Mouse (Mus musculus) kidney, embryonic 14.5 days (tissue): ENCODE data around the gene Dhh. TPM values are rescaled to one million over a fixed set of nuclear protein-coding genes. Genes with fewer than 3 reads are reported as not detected.

Source experiments
- ATAC-seq: fragments of 200-750 bp; cut with Nextera tagmentation; 2 replicates; pipeline ENCODE4 v1.8.0; 2017; ENCODE audit warnings: moderate number of reproducible peaks, mild to moderate bottlenecking, moderate TSS enrichment, moderate library complexity; ENCODE audit not compliant: low FRiP score, low TSS enrichment
- H3K27ac ChIP-seq: fragments of 300-500 bp; sonication (generic); 2 replicates; pipeline ENCODE4 v1.5.1; 2014; ENCODE audit warnings: low read depth, mild to moderate bottlenecking, low read length, moderate library complexity, mixed read lengths
- H3K27me3 ChIP-seq: fragments of 300-500 bp; sonication (generic); 2 replicates; pipeline ENCODE4 v1.6.1; 2014; ENCODE audit warnings: mild to moderate bottlenecking, low read length; ENCODE audit not compliant: control insufficient read depth, insufficient read depth
- H3K36me3 ChIP-seq: fragments of 300-500 bp; sonication (generic); 2 replicates; pipeline ENCODE4 v1.6.1; 2014; ENCODE audit warnings: low read length, mixed read lengths; ENCODE audit not compliant: control insufficient read depth, insufficient read depth
- H3K4me1 ChIP-seq: fragments of 300-500 bp; sonication (generic); 2 replicates; pipeline ENCODE4 v1.6.1; 2014; ENCODE audit warnings: low read length, mixed read lengths; ENCODE audit not compliant: control insufficient read depth, insufficient read depth
- H3K4me2 ChIP-seq: fragments of 300-500 bp; sonication (generic); replicated peaks from 2 replicates; pipeline ENCODE4 v1.6.1; 2014; ENCODE audit warnings: low read depth, mild to moderate bottlenecking, low read length
- H3K4me3 ChIP-seq: fragments of 300-500 bp; sonication (generic); 2 replicates; pipeline ENCODE4 v1.5.1; 2014; ENCODE audit warnings: mild to moderate bottlenecking, low read length
- H3K9ac ChIP-seq: fragments of 300-500 bp; sonication (generic); 2 replicates; pipeline ENCODE4 v1.6.1; 2014; ENCODE audit warnings: low read depth, mild to moderate bottlenecking, low read length, moderate library complexity
- H3K9me3 ChIP-seq: fragments of 300-500 bp; sonication (generic); 2 replicates; pipeline ENCODE4 v1.6.1; 2016; ENCODE audit warnings: low read length; ENCODE audit not compliant: control insufficient read depth
- WGBS: fragments of 180-500 bp; shearing (Covaris S2); extraction: QIAGEN DNeasy Blood & Tissue Kit; methylation state at CpG from one replicate; pipeline ENCODE4 v1.1.7; 2014; 5-methylcytosine and 5-hydroxymethylcytosine counted together
- polyA plus RNA-seq: library from polyadenylated mRNA; unstranded; fragments of >200 nt; fragmentation: Nextera tagmentation; extraction: Ambion mirVana; gene quantifications from 2 replicates; pipeline ENCODE4 v1.2.1, GENCODE M21; 2014

Dhh gene
- polyA plus RNA-seq, 1 experiment from 2014 or later: 0.54 TPM

GRCm38 (mm10) chr15:98850668-98851067 is 47.7 kb downstream of the Dhh start:
- no peaks in the 10 kb centered on the region for H3K9me3 ChIP-seq
- no peak overlapping the region for H3K4me2 ChIP-seq
- H3K27me3 ChIP-seq: no peaks in the 10 kb centered on the region
- H3K4me3 ChIP-seq: no peak overlapping the region
- H3K9ac ChIP-seq: no peak overlapping the region
- WGBS: 92% methylated on average over 14 of the region's 14 CpGs
- H3K27ac ChIP-seq: no peak overlapping the region
- H3K4me1 ChIP-seq: no peaks in the 10 kb centered on the region
- peaks cover 100% of the 10 kb centered on the region for H3K36me3 ChIP-seq
- ATAC-seq: no peak

DNA sequence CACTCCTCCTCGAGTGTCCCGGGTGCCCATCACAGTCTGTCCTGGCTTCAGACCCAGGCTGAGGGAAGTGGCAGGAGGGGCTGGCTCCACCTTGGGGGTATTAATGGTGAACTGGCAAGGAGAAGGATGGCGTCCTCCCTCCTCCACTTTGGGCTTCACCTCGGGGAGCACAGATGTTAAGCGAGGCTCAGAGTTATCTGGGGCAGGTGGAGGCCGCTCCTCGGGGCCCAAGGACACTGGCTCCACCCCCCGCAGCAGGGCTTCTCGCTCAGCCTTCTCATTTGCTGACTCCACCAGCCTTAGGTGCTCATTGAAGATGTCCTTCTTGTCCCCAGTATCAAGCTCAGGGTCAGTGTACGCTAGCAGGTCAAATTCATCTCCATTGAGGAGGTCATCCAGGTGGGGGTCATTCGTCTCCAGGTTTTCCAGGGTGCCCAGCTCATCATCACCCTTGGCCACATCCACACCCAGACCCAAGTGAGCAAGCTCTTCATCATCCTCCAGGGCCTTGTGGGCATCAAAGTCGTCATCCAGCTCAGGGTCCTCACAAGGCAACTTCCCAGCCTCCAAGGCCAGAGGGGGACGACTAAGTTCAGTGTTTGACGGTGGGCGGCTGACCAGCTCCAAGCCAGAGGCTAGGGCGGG is 48.3 kb downstream of the Dhh start:
- WGBS: 87% methylated on average over 16 of the region's 16 CpGs
- Histone ChIP-seq H3K27me3 (no peaks in the 10 kb centered on the region), H3K9ac (no peak overlapping the region)

DNA sequence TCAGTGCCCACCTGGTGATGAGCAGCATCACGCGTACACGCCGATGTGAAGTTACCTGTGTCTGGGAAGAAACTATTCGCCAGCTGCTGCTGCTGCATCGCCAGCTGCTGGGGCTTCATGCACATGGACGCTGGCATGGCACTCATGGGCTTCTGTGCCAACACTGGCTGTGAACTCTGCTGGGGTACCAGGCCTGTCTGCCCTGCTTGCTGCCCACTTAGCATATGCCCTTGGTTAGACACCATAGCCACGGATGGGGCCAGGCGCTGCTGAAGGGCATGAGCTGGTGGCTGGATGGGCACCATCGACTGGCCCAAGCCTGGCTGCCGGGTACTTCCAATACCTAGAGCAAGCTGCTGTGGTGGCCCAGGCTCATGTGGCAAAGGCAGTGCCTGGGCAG is 49.2 kb downstream of the Dhh start:
- ATAC-seq: no peak
- no peaks in the 10 kb centered on the region for H3K4me1 ChIP-seq
- no peak overlapping the region for H3K4me2 ChIP-seq
- H3K9me3 ChIP-seq: no peaks in the 10 kb centered on the region
- WGBS: 96% methylated on average over 11 of the region's 11 CpGs
- no peak overlapping the region for H3K9ac ChIP-seq
- H3K36me3 ChIP-seq: peaks cover 100% of the 10 kb centered on the region
- H3K27ac ChIP-seq: no peak overlapping the region
- no peaks in the 10 kb centered on the region for H3K27me3 ChIP-seq
- no peak overlapping the region for H3K4me3 ChIP-seq

More for the DNA sequence above, 48.3 kb downstream of the Dhh start:
- ATAC-seq: no peak
- no peak overlapping the region for H3K4me2 ChIP-seq
- no peaks in the 10 kb centered on the region for H3K9me3 ChIP-seq
- H3K4me3 ChIP-seq: no peak overlapping the region
- H3K4me1 ChIP-seq: no peaks in the 10 kb centered on the region
- no peak overlapping the region for H3K27ac ChIP-seq
- peaks cover 100% of the 10 kb centered on the region for H3K36me3 ChIP-seq

- H3K27me3 ChIP-seq: no peaks in the 10 kb centered on the region
- H3K36me3 ChIP-seq: peaks cover 100% of the 10 kb centered on the region
- no peak for ATAC-seq
- 92% methylated on average over 8 of the region's 8 CpGs for whole genome bisulfite sequencing
- no peak overlapping the region for H3K9ac ChIP-seq
- H3K27ac ChIP-seq: no peak overlapping the region
- H3K4me3 ChIP-seq: no peak overlapping the region
- no peak overlapping the region for H3K4me2 ChIP-seq
- no peaks in the 10 kb centered on the region for H3K9me3 ChIP-seq
- H3K4me1 ChIP-seq: no peaks in the 10 kb centered on the region
Measured at GRCm38 (mm10) chr15:98846140-98846539, 52.2 kb downstream of the Dhh start.

- no peaks in the 10 kb centered on the region for H3K4me1 ChIP-seq
- no peak overlapping the region for H3K4me2 ChIP-seq
- H3K27me3 ChIP-seq: no peaks in the 10 kb centered on the region
- no peak overlapping the region for H3K4me3 ChIP-seq
- H3K27ac ChIP-seq: no peak overlapping the region
- no peak overlapping the region for H3K9ac ChIP-seq
- peaks cover 100% of the 10 kb centered on the region for H3K36me3 ChIP-seq
- no peak for ATAC-seq
- H3K9me3 ChIP-seq: no peaks in the 10 kb centered on the region
- WGBS: 91% methylated on average over 2 of the region's 2 CpGs
Measured at GRCm38 (mm10) chr15:98845149-98845548, 53.2 kb downstream of the Dhh start.

DNA sequence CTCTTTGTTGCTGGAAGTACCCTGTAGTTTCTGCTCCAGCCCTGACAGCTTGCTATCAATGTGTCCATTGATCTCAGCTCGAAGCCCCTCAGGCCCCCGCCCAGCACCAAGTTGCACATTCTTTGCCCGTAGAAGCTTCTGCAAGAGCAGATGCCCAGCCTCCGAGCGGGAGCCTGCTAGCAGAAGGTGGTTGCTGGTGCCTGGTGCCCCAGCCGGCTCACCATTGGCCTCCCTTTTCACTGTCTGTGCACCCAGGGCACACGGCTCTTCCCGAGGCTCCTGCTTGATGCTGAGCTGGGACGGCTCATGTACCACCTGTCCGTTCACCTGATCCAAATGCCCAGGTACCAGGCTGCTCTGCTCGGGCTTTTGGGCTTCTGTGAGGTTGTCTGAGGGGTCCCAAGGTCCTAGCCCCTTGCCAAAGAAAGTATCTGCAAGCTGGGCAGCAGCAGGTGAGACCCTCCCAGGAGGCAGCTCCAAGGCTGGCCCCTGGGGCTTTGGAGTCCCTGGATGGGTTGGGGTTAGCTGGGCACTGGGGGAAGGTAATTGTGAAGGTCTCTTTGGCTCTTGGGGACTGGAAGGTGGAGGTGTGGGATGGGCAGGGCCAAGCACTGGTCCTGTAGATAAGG is 54.6 kb downstream of the Dhh start:
- Histone ChIP-seq H3K27me3 (no peaks in the 10 kb centered on the region), H3K9ac (no peak overlapping the region), H3K4me1 (no peaks in the 10 kb centered on the region), H3K4me2 (no peak overlapping the region), H3K36me3 (peaks cover 100% of the 10 kb centered on the region), H3K9me3 (no peaks in the 10 kb centered on the region), H3K4me3 (no peak overlapping the region), H3K27ac (no peak overlapping the region)
- no peak for ATAC-seq
- WGBS: 95% methylated on average over 11 of the region's 11 CpGs

Other genes with a start within 250 kb of the Dhh start
- gene Ddx23, start 235.6 kb downstream of the Dhh start, polyA plus RNA-seq: 27.3 and 32.2 TPM in 2 replicates
- gene Rnd1, start 221.1 kb downstream of the Dhh start, polyA plus RNA-seq: 0.28 and 0.31 TPM in 2 replicates
- gene Ccdc65, start 190.3 kb downstream of the Dhh start, polyA plus RNA-seq: 0.69 and 1.0 TPM in 2 replicates
- 28.8 and 33.4 TPM in 2 replicates for gene Fkbp11, start 170.3 kb downstream of the Dhh start, polyA plus RNA-seq
- gene Arf3, start 135.3 kb downstream of the Dhh start, polyA plus RNA-seq: 29.8 and 39.7 TPM in 2 replicates
- not detected in 2 replicates for gene Wnt10b, start 120.4 kb downstream of the Dhh start, polyA plus RNA-seq
- gene Wnt1, start 108.7 kb downstream of the Dhh start, polyA plus RNA-seq: not detected in 2 replicates
- gene Ddn, start 89.0 kb downstream of the Dhh start, polyA plus RNA-seq: 1.4 TPM in 2 replicates
- gene Prkag1, start 67.0 kb downstream of the Dhh start, polyA plus RNA-seq: 67.8 and 83.7 TPM in 2 replicates
- 17.5 and 21.4 TPM in 2 replicates for gene Kmt2d, start 27.3 kb downstream of the Dhh start, polyA plus RNA-seq
- 14.4 and 22.4 TPM in 2 replicates for gene Rhebl1, start 4.0 kb downstream of the Dhh start, polyA plus RNA-seq
- gene Lmbr1l, start 19.7 kb upstream of the Dhh start, polyA plus RNA-seq: 5.5 and 8.6 TPM in 2 replicates
- 1,971 and 2,088 TPM in 2 replicates for gene Tuba1b, start 36.0 kb upstream of the Dhh start, polyA plus RNA-seq
- not detected in 2 replicates for gene Gm49450, start 55.0 kb upstream of the Dhh start, polyA plus RNA-seq
- gene Tuba1a, start 55.2 kb upstream of the Dhh start, polyA plus RNA-seq: 891 and 921 TPM in 2 replicates
- gene Tuba1c, start 131.4 kb upstream of the Dhh start, polyA plus RNA-seq: 187 and 196 TPM in 2 replicates
- 0.13 and 0.31 TPM in 2 replicates for gene Prph, start 156.6 kb upstream of the Dhh start, polyA plus RNA-seq
- 27.3 and 31.7 TPM in 2 replicates for gene Troap, start 176.0 kb upstream of the Dhh start, polyA plus RNA-seq
- gene C1ql4, start 189.3 kb upstream of the Dhh start, polyA plus RNA-seq: 0.43 and 1.3 TPM in 2 replicates
- gene Dnajc22, start 194.6 kb upstream of the Dhh start, polyA plus RNA-seq: 5.4 and 7.1 TPM in 2 replicates
- 51.5 and 55.2 TPM in 2 replicates for gene Spats2, start 227.4 kb upstream of the Dhh start, polyA plus RNA-seq